Mouse (Mus musculus) ES-Bruce4 (cell line): ENCODE results near the gene Lrrc36.

Experiments used
- EP300 ChIP-seq: IDR thresholded peaks from 2 replicates; pipeline ENCODE4 v1.6.1; 2011; ENCODE audit warnings: low read depth, low read length; ENCODE audit not compliant: insufficient read depth
- POLR2A ChIP-seq: IDR thresholded peaks from one replicate; pipeline ENCODE4 v1.8.1; 2011; ENCODE audit warnings: low read length; ENCODE audit not compliant: insufficient read depth

GRCm38 (mm10) chr8:105461085-105461803 is 47.9 kb downstream of the Lrrc36 start:
- TF ChIP-seq EP300 (no peak), POLR2A (no peak)
